21 mouse cellular contexts compared by ENCODE assay signal in the genomic region with DNA sequence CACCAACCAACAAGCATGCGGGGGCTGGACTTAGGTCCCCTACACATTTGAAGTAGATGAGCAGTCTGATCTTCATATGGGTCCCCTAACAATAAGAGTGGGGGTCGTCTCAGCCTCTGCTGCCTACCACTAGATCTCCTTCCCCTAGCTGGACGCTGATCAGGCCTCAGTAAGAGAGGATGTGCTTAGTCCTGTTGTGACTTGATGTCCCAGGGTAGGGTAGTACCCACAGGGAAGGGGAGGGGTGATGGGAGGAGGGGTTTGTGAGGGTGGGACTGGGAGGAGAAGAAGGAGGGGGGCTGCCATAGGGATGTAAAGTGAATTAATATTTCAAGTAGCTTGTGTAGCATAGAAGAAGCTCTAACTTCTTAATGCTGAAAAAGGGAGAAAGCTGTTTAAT. TPM values are rescaled to one million over a fixed set of nuclear protein-coding genes. Genes with fewer than 3 reads are reported as not detected.
"Had no signal": no experiment of that assay in that cellular context is flagged by ENCODE, and none has a peak within 500 bp of the region (broad histone marks: within the 10 kb centered on the region; RNA-seq: fewer than 3 reads in every experiment).

No protein-coding gene starts in this region.

- H3K4me2 ChIP-seq: limb, embryonic 13.5 days; lung, embryonic 14.5 days; midbrain, embryonic 12.5 days; midbrain, embryonic 15.5 days; neural tube, embryonic 12.5 days; neural tube, embryonic 15.5 days had no signal

- H3K4me1 ChIP-seq: limb, embryonic 13.5 days; midbrain, embryonic 12.5 days; midbrain, embryonic 15.5 days; neural tube, embryonic 12.5 days; neural tube, embryonic 15.5 days had no signal

- ATAC-seq: intestine, postnatal 0 days; lung, postnatal 0 days; midbrain, embryonic 15.5 days had no signal

- H3K4me3 ChIP-seq: layer of hippocampus, adult 2 months; limb, embryonic 10.5 days; limb, embryonic 13.5 days; midbrain, embryonic 12.5 days; midbrain, embryonic 15.5 days; neural tube, embryonic 12.5 days; neural tube, embryonic 15.5 days had no signal

- H3K9me3 ChIP-seq: limb, embryonic 10.5 days; limb, embryonic 13.5 days; midbrain, embryonic 12.5 days; midbrain, embryonic 15.5 days; neural tube, embryonic 12.5 days; neural tube, embryonic 15.5 days had no signal

- DNase-seq: kidney, adult 2 months; kidney, postnatal 25 days; layer of hippocampus, adult 9-11 months; lung, embryonic 14.5 days; right cerebral cortex, adult 18-20 months; right cerebral cortex, postnatal 14 days; right cerebral cortex, postnatal 4 days; thymus, adult 2 months; thymus, postnatal 25 days had no signal

- H3K9ac ChIP-seq: limb, embryonic 13.5 days; lung, embryonic 14.5 days; midbrain, embryonic 12.5 days; midbrain, embryonic 15.5 days; neural tube, embryonic 12.5 days; neural tube, embryonic 15.5 days had no signal

- H3K27ac ChIP-seq: kidney, postnatal 0 days; layer of hippocampus, adult 2 months; limb, embryonic 10.5 days; limb, embryonic 13.5 days; macrophage; midbrain, embryonic 12.5 days; midbrain, embryonic 15.5 days; neural tube, embryonic 12.5 days; neural tube, embryonic 15.5 days; stomach, postnatal 0 days had no signal

- H3K27me3 ChIP-seq: limb, embryonic 13.5 days; midbrain, embryonic 12.5 days; midbrain, embryonic 15.5 days; neural tube, embryonic 12.5 days; neural tube, embryonic 15.5 days had no signal

- H3K36me3 ChIP-seq: limb, embryonic 10.5 days; limb, embryonic 13.5 days; midbrain, embryonic 12.5 days; midbrain, embryonic 15.5 days; neural tube, embryonic 12.5 days; neural tube, embryonic 15.5 days had no signal

RNA-seq across cellular contexts. Expression of a gene that starts 33.1 kb away (rescaled TPM):
- polyA plus RNA-seq: macrophage had no signal
